Mouse (Mus musculus): ENCODE results near the gene Zfp111.

Gene Zfp111

DNA sequence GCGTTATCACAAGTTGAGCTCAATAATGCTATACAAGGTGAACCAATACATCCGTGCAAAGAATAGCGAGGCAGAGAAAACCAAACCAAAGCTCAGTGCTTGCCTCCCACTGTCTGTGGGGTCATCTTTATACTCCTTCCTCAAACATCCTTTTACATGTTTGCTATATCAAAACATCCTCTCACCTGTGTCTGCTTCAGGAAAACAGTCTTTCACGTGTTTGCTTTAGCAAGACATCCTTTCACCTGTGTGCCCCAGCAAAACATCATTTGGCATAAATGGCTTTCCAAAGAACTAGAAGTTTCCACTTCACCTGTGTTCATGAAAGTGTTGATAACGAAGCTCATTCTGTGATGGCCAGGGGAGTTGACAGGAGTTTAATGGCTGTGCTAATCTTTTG is at the start of gene Zfp111:
TSS of gene Zfp111 (minus strand) at position 101 of the 400 bp plus-strand sequence.
- DNase-seq (ENCODE audit: low spot score in 2 of 2), result no peak

DNA sequence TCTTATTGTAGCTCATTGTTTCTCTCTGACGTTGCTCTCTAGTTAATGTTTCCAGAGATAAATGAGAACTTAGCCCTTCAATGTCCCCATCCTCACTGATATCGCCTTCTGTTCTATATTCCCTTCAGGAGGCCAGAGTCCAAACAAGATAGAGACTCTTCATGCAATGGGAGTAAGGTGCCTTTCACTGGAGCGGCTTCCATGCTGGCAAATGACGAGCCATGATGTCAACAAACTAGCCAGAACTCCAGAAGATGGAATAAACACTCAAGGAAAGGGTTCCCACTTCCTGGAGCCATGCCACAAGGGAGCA is 48.7 kb upstream of the Zfp111 start:
- DNase-seq (ENCODE audit: low spot score in 2 of 2), result no peak

DNA sequence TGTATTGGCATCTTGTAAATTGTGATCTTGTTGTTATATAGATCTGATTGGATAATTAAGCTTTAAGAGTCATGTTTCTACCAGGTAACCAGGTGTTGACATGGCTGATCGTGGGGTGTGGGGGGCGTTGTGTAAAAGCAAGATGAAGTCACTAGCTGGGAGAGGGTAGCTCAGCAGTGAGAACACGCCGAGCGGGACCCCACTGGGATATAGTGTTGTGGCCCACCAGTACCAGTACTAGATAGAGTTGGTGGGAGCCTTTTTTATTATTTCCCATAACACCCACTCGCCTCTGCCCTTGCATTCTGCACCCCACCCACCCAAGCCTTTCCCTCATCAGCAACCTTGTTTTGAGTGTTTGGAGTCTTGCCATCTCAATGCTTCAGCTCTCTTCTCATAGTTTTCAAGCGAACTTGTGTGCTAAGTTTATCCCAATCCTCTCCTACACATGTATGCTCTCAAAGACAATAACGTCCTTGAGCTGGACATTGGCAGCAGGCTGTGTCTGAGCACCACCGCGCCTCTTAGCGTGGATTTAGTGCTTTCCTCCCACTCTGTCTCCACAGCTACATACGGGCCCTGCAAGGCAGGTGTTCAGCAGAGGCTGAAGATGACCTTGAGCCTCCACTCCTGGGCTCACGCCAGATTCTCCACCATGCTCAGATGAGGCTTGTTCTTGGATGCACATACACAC is 48.2 kb upstream of the Zfp111 start:
- no peak for DNase-seq (ENCODE audit: low spot score in 2 of 2)

DNA sequence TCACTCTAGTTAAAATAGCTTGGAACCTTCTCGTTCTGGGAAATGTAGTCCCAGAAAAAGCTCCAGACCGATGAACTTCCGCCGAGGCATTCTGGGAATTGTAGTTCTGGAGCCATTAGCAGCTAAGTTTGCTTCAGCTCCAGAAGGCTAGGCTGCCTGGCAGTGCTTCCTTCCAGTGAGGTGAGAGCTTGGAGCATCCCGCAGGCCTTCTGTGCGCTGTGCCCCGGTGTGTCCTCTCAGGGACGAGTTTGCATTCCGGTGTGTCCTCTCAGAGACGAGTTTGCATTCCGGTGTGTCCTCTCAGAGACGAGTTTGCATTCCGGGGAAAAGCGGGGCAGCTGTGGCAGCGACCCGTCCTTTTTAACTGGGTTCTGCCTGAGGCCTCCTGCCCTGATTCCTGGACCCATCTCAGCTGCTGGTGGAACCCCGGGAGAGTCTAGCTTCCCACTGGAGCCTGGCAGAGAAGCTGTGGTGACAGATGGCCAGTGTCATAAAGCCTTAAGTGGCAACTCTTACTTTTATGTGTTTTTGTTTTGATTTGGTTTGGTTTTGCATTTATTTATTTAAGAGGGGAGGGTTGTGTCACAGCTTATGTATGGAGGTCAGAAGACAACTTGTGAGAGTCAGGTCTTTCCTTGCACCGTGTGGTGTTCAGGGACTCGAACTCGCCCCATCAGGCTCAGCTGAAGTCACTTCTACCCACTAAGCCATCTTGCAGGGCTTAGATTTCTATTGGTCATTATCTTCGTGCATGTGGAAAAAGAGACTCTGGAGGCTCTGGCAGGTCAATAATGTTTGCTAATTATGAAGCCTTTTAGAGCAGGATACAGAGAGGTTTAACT is 43.6 kb upstream of the Zfp111 start, which contains the start of gene Zfp108:
TSS of gene Zfp108 (plus strand) at position 162 of the 842 bp plus-strand sequence.
- DNase-seq (ENCODE audit: low spot score in 2 of 2), result peak in 1 of 2 experiments; percentile 6

DNA sequence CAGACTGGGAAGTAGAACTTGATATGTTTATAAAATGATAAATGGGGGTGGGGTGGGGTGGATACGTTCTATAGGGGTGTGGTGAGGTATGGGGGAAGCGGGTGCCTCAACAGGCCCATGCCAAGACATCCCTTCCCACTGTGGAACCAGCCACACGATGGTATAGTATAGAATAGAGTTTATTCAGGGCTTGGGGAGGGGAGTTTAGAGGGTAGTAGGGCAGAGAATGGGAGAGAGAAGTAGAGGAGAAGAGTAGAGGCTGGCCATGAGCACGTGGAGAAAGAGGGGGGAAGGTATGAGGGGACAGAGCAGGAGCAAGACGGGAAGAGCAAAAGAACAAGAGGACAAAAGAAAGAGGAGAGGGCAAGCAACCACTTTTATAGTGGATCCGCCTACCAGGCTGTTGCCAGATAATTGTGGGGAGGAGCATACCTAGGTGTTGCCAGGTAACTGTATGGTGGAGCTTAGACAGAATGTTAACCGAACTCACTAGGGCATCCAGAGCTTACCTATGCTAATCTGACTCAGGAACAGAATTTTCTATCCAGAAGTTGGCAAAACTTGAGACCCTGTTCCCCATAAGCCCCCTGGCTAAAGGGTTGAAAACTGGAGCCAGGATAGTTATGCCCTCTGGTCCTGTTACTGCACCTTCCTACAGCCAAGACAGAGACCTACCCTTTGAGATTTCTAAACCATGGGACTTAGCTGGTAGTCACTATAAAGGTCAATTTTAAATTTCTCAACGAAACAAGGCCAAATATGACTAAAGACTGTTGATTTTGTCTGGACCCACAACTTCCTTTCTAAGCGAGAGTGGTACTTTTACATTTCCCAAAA is 42.8 kb upstream of the Zfp111 start:
- DNase-seq (ENCODE audit: low spot score in 2 of 2), result no peak

DNA sequence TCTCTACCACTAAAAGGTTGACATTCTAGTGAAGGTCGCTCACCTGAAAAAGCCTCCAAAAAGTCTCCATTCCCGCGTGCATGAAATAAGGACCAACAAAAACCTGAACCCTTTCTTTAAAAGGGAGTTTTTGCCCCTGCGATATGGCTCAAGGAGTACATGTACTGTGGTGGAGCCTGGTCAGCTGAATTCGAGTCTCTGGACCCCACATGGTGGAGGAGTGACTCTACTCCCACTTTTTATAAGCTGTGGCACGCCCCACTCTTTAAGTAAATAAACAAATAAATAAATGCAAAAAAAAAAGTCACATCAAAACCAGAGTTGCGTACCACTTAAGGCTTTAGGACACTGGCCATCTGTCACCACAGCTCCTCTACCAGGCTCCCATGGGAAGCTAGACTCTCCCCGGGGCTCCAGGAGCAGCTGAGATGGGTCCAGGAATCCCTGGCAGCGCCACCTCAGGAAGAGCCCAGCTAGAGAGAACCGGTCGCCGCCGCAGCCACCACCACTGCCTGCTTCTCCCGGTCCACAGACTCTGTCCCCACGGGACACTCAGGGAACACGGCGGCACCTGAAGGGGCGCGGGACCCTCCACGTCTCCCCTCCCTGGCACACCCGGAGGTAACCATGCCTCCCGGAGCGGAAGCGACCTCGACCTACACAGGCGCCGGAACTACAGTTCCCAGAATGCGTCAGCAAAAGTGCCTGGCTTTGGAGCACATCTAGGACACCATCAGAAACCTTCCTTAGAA is 26.0 kb upstream of the Zfp111 start, which contains the start of gene Zfp109:
TSS of gene Zfp109 (minus strand) at position 521 of the 752 bp plus-strand sequence.
- DNase-seq (ENCODE audit: low spot score in 2 of 2), result peak in 1 of 2 experiments; percentile 7

DNA sequence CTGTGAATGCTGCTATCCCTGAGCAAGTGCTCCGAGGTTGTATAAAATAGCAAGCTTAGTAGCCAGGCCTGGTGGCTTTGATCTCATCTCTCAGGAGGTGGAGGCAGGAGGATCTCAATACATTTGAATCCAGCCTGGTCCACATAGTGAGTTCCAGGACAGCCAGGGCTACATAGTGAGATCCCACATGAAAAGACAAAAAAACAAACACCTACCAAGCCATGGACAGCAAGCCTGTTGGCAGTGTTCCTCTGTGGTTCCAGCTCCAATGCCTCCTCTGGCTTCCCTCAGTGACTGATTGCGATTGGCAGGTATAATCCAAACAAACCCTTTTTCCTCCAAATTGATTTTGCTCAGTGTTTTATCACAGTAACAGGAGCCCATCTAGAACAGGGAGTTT is 947 bp downstream of the Zfp111 start:
- DNase-seq (ENCODE audit: low spot score in 2 of 2), result no peak

DNA sequence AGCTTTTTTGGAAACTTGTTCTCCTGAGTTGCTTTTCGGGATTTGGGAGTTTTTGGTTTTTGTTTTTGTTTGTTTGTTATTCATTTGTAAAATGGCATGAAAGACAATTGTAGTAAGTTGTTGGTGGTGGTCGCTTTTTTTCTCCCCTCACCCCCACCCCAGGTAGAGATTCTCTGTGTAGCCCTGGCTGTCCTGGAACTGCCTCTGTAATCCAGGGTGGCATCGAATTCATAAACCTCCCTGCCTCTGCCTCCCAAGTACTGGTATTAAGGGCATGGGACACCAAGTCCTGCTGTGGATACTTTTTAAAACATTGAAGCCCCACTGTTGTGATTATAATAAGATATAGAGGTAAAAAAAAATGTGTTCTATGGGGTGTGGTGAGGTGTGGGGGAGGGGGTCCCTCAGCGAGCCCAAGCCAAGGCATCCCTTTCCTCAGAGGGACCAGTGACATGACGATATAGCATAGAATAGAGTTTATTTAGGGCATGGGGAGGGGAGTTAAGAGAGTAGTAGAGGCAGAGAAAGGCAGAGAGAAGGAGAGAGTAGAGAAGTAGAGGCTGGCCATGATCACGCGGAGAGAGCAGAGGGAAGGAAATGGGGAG is 2.9 kb downstream of the Zfp111 start:
- DNase-seq (ENCODE audit: low spot score in 2 of 2), result no peak

DNA sequence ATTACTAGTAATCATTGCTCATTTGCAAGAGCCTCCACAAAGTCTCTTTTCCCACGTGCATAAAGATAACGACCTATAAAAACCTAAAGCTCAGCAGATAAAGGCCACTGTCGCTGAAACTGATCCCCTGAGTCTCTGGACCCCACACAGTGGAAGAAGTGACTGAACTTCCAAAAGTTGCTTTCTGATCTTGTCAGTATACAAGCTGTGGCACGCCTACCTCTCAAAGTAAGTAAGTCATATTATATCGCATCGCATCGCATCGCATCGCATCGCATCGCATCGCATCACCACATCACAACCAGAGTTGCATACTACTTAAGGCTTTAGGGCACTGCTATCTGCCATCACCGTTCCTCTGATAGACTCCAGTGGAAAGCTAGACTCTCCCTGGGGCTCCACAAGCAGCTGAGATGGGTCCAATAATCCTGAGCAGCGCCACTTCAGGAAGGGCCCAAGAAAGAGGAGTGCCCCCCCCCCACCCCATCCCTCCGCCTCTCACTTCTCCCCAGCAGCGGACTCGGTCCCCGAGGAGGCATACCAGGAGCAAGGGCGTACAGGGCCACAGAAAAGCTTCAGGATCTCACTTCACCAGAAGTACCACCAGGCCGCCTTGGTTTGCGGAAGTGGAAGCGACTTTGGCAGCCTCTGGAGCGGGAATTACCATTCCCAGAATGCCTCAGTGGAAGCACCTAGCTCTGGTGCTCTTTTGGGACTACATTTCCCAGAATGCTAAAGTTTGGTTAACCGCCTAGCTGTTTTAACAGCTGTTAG is 3.6 kb downstream of the Zfp111 start:
- no peak for DNase-seq (ENCODE audit: low spot score in 2 of 2)

DNA sequence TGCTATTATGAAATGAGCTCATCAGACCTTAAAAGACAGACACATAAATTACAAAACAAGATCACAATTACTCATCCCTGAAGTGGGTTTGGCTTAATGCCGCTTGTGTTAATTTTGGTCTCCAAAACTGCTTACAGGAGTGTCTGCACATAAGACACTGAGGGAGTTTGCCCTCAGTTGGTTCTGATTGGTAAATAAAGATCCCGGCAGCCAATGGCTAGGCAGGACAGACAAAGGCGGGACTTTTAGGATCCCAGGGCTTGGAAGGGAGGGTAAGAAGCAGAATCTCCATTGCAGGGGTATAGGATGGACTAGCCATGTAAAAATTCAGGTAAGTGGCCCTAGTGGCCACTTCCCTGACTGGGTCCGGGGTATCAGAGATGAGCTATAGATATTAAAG is 14.3 kb downstream of the Zfp111 start:
- DNase-seq (ENCODE audit: low spot score in 2 of 2), result no peak

DNA sequence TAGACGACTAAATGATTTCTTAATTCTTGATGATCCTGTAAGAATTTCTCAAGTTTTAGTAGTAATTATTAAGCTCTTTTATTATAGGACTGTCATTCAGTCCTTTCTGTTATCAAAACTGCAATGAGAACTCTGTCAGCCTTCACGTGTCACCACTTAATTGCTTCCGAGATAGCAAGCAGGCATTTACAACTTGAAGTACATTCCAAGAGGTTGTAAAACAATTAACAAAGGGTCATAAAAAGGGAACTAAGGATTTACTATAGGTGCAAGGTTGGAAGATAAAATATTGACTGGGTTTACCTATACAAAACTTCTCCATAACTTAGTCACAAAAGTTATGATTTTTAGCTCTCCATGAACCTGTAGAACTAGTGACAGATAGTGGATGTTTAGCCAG is 18.1 kb downstream of the Zfp111 start:
- no peak for DNase-seq (ENCODE audit: low spot score in 2 of 2)

DNA sequence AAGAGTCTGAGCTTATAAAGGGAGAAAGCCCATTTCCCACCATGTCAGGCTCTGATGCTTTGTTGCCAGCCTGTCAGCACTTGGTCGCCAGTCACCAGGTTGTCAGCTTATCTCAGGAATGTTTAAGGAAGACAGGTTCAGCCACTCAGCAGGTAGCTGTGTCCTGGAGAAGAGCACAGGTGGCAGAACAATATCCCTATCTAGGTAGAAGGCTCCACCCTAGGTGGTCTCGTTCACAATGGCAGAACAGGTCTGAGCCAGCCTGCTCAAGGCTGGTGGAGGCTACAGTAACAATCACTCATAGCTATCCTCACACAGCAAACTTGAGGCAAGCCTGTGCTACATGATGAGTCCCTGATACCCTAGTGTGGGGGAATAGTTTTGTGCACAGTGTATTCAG is 19.9 kb downstream of the Zfp111 start:
- no peak for DNase-seq (ENCODE audit: low spot score in 2 of 2)

DNA sequence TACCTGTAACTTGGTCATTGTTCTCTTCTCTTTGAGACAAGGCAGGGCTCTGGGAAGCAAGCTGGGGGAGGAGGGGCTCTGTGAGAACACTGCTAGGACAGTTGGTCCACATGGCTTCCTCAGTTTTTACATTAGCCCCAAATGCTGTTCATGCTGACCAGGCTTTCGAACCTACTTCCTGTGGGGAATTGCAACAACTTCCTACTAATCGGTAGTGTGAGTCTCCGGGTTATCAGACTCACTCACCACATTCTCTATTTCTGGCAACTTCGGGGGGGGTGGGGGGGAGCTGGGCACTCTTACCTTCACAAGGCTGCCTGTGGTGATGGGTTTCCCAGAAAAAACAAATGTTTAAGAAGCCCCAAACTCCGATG is 21.7 kb downstream of the Zfp111 start:
- no peak for DNase-seq (ENCODE audit: low spot score in 2 of 2)

DNA sequence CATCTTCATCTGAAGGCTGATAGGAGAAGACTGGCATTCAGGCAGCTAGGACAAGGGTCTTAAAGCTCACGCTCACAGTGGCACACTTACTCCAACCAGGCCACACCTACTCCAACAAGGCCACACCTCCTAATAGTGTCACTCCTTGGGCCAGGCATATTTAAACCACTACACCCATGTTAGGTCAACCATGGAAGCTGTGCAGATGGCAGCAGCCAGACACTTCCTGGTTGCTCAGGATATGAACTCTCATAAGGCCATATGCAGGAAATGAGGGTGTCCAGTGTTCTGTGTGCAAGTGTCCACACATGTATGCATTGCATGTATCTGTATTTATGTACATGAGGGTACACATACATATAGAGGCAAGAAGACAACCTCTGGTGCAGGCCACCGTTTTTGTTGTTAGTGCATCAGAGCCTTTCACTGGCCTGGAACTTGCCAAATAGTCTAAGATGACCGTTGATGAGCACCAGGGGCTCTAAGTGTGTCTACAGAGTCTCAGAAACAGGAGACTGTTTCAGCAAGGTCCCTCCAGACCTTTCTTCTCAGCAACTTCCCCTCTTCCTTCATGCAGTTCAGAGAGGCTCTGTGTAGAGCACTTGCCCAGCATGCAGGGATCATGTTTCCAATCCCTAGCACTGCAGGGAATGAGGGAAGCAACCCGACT is 22.2 kb downstream of the Zfp111 start:
- DNase-seq (ENCODE audit: low spot score in 2 of 2), result no peak

DNA sequence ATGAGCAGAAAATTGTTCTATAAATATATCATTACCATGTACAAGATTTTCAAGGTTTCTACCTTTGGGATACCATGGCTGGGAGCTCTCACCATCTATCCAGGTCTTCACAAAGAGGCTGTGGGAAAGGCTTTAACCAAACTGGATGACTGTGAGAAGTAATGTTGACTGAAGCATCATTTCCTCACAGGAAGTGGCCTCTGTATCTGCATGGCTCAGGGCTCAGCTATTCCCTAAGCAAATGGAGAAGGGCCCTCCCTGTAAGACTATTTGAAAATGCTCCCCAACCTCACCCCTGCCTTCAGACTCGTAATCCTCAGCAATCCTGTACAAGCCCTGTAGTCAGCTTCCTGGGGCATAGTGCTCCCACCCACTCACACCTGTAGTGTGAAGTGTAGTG is 23.6 kb downstream of the Zfp111 start:
- DNase-seq (ENCODE audit: low spot score in 2 of 2), result no peak

DNA sequence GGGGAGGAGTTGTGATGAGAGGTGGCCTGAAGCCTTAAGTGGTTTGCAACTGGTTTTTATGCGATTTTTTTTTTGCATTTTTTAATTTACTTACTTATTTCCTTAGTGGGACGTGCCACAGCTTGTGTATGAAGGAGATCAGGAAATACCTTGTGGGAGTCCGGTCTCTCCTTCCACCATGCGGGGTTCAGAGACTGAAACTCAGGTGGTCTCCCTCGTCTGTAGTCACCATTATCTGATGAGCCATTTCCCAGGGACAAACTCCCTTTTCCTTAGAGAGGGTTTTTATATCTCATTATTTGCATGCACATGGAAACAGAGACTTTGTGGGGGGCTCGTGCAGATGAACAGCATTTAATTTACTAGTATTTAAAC is 35.9 kb downstream of the Zfp111 start:
- no peak for DNase-seq (ENCODE audit: low spot score in 2 of 2)

DNA sequence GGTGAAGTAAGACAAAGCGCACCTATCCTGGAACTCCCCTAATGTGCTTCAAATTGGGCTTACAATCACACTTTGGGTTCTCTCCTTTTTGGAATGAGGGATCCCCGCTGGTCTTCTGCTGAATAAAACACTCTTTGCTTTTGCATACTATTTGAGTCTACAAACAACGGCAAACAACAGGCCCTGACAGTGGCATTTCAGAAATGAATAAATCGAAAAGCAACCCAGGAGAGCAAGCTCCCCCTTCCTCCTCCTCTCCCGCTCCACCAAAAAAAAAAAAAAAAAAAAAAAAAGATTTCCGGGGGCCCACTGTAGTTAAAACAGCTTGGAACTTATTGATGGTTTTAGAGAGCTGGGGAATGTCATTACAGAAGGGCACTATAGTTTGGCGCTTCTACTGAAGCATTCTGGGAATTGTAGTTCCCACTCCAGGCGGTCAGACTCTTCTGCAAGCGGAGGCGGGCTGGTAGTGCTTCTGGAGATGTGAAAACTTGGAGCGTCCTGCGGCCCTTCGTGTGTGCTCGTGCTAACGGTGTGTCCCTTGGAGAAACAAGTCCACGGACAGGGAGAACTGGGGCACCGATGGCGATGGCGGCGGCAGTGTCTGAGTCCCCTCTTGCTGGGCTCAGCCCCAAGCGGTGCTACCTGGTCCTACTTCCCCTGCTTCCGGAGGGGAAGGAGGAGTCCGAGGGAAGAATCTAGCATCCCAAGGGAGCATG is 36.5 kb downstream of the Zfp111 start, which contains the start of gene Zfp114:
TSS of gene Zfp114 (plus strand) at position 443 of the 719 bp plus-strand sequence.
- peak in 1 of 2 experiments; percentile 8 for DNase-seq (ENCODE audit: low spot score in 2 of 2)

DNA sequence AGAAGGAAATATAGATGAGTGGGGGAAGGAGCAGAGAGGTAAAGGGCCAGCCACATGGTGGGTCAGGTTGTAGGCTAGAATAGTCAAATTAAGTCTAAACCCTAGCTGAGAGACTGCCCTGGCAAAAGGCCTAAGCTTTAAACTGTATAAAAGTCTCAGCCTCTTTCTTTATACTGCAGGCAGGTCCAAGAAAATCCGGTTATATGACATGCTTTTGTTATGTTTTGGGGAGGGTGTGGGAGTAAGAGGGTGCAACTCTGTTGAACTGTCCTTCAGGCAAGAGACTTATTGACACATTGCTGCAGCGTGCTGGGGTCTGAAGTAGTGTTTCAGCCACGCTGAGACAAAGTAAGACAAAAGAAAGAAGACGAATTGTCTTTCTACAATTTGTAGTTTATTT is 39.1 kb downstream of the Zfp111 start:
- no peak for DNase-seq (ENCODE audit: low spot score in 2 of 2)

DNA sequence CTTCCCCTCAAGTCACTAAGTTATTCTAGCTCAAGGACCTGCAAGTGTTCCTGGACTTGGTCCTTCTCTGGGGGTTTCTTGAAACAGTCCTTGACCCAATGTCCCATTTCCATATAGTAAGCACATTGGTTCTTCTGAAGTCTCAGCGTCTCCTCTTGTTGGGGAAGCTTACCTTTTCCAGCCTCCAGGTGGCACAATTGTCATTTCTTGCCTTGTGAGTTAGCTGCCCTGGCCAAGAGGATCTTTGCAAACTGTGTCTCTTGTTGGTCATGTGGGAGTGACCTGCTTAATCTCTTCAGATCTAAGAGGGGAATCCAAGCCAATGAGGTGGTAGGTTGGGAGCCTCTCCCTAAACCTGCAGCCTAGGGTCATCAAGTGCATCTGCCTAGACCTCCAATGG is 58.0 kb downstream of the Zfp111 start:
- no peak for DNase-seq (ENCODE audit: low spot score in 2 of 2)
